Mouse (Mus musculus) thymus, postnatal 25 days (tissue): ENCODE measurements around the gene Thrsp.

Source experiments
- DNase-seq: peaks from one replicate; pipeline ENCODE4 v3.0.0; 2022

Thrsp gene

GRCm38 (mm10) chr7:97375101-97375500 lies 42.4 kb downstream of the Thrsp start:
- no peak for DNase-seq

DNA sequence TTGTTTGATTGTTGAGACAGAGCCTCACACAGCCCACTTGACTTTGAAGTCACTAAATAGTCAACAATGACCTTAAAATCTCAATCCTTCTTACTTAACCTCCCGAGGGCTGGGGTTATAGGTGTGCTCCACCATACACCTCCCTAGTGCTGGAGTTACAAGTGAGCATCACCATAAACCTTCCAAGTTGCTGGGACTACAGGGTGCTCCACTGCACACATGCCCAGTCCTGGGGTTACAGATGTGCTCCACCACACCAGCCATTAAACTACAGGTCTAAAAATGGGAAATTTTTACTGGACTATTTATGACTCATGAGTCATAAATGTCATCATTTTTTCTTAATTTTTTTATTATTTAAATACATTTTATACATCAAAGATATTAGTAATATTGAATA lies 51.6 kb downstream of the Thrsp start:
- DNase-seq, result no peak
